In the genomic region with DNA sequence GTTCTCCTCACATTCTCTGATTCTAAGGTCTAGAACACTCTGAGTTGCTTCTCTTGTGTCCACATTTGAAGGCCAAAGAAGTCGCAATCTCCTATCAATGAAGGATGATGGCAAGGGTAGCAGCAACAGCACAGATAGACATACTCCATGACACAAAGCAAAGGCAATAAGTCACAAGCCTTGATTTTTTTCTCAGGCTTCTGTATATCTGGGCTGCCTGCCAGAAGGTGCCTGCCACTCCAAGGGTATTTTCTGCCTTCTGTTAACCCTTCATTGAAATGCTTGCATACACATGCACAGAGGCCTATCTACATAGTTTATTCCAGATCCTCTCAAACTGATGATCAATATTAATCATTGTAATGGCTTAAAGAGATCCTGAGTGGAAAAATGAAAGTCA, we compare ENCODE assay signal across 19 mouse cellular contexts.
DNase-seq lines count a peak whose midpoint lies in the region; ATAC-seq and TF ChIP-seq lines count a peak whose summit lies in the region.
"Had no signal": no experiment of that assay in that cellular context is flagged by ENCODE, and none has a peak within 500 bp of the region (broad histone marks: within the 10 kb centered on the region; RNA-seq: fewer than 3 reads in every experiment).

No protein-coding gene starts in this region.

- no peaks in the 10 kb centered on the region for H3K9me3 ChIP-seq in forebrain, embryonic 14.5 days (replicated peaks; ENCODE audit: control insufficient read depth, low read length)
- H3K9me3 ChIP-seq in forebrain, postnatal 0 days (ENCODE audit: low read length), result no peaks in the 10 kb centered on the region
- H3K9me3 ChIP-seq: embryonic facial prominence, embryonic 13.5 days; G1E; heart, embryonic 12.5 days; hindbrain, embryonic 10.5 days; intestine, embryonic 15.5 days had no signal

- no peaks in the 10 kb centered on the region for H3K36me3 ChIP-seq in forebrain, embryonic 14.5 days (ENCODE audit: control insufficient read depth, insufficient read depth, low read length)
- H3K36me3 ChIP-seq in forebrain, postnatal 0 days (ENCODE audit: insufficient read depth), result no peaks in the 10 kb centered on the region
- H3K36me3 ChIP-seq: embryonic facial prominence, embryonic 13.5 days; G1E; heart, embryonic 12.5 days; hindbrain, embryonic 10.5 days; intestine, embryonic 15.5 days had no signal

- no peaks in the 10 kb centered on the region for H3K4me1 ChIP-seq in forebrain, embryonic 14.5 days (ENCODE audit: control insufficient read depth, insufficient read depth, low read length)
- no peaks in the 10 kb centered on the region for H3K4me1 ChIP-seq in forebrain, postnatal 0 days (ENCODE audit: insufficient read depth)
- H3K4me1 ChIP-seq: embryonic facial prominence, embryonic 13.5 days; heart, embryonic 12.5 days; hindbrain, embryonic 10.5 days; intestine, embryonic 15.5 days had no signal

- no peak overlapping the region for H3K4me2 ChIP-seq in forebrain, embryonic 14.5 days (ENCODE audit: low read length)
- H3K4me2 ChIP-seq in forebrain, postnatal 0 days (ENCODE audit: low read depth), result no peak overlapping the region
- H3K4me2 ChIP-seq: embryonic facial prominence, embryonic 13.5 days; heart, embryonic 12.5 days; intestine, embryonic 15.5 days had no signal

- no peaks in the 10 kb centered on the region for H3K27me3 ChIP-seq in forebrain, embryonic 14.5 days (replicated peaks; ENCODE audit: control insufficient read depth, insufficient read depth, low read length)
- no peaks in the 10 kb centered on the region for H3K27me3 ChIP-seq in forebrain, postnatal 0 days (ENCODE audit: insufficient read depth, low read length)
- H3K27me3 ChIP-seq: embryonic facial prominence, embryonic 13.5 days; heart, embryonic 12.5 days; intestine, embryonic 15.5 days had no signal

- peak; percentile 8 for DNase-seq in adrenal gland, postnatal 10 days
- no peak for DNase-seq in adrenal gland, postnatal 36 days
- DNase-seq in forebrain, embryonic 14.5 days (ENCODE audit: low spot score), result peak; percentile 57
- DNase-seq in forebrain, postnatal 0 days, result no peak
- peak; percentile 32 for DNase-seq in left cerebral cortex, postnatal 4 days
- no peak for DNase-seq in left cerebral cortex, postnatal 10 days (ENCODE audit: extremely low spot score in 1 of 2, low spot score in 2 of 2)
- peak; percentile 58 for DNase-seq in brain, embryonic 14.5 days (ENCODE audit: low read depth)
- DNase-seq: adrenal gland, adult 8-10 months; B cell, adult 2 months; cerebellum, adult 18-20 months; cerebellum, postnatal 36 days; gastrocnemius, adult 2 months; gastrocnemius, postnatal 25 days had no signal

- no peak overlapping the region for H3K4me3 ChIP-seq in forebrain, embryonic 14.5 days (ENCODE audit: low read depth, low read length)
- no peak overlapping the region for H3K4me3 ChIP-seq in forebrain, postnatal 0 days (ENCODE audit: low read depth, low read length)
- H3K4me3 ChIP-seq: embryonic facial prominence, embryonic 13.5 days; gastrocnemius, adult 2 months; heart, embryonic 12.5 days; hindbrain, embryonic 10.5 days; intestine, embryonic 15.5 days had no signal

- no peak for TF ChIP-seq CTCF in forebrain, postnatal 0 days (IDR thresholded peaks at IDR 0.05; ENCODE audit: low read depth)
- no peak for TF ChIP-seq CTCF in brain, embryonic 14.5 days (IDR thresholded peaks at IDR 0.05; ENCODE audit: borderline replicate concordance, extremely low read depth, insufficient read depth, insufficient read length)

- 90% methylated on average over 1 of the region's 1 CpGs for WGBS in forebrain, embryonic 14.5 days
- WGBS in forebrain, postnatal 0 days, result 76% methylated on average over 1 of the region's 1 CpGs

- no peak for TF ChIP-seq POLR2A in brain, embryonic 14.5 days (IDR thresholded peaks at IDR 0.05; ENCODE audit: borderline replicate concordance, extremely low read depth, insufficient read depth, insufficient read length, poor library complexity, severe bottlenecking)

- peak; percentile 52; the same call in 1 of the 2 replicates for ATAC-seq in forebrain, embryonic 14.5 days
- ATAC-seq in forebrain, postnatal 0 days, result no peak
- ATAC-seq: CD4-positive, CD25-positive, alpha-beta regulatory T cell, adult 4 months; intestine, embryonic 15.5 days had no signal

- no peak overlapping the region for H3K27ac ChIP-seq in forebrain, embryonic 14.5 days (ENCODE audit: low read depth, low read length)
- H3K27ac ChIP-seq in forebrain, postnatal 0 days (ENCODE audit: low read depth, low read length), result no peak overlapping the region
- H3K27ac ChIP-seq: embryonic facial prominence, embryonic 13.5 days; gastrocnemius, adult 2 months; hindbrain, embryonic 10.5 days; intestine, embryonic 15.5 days had no signal

- no peak overlapping the region for H3K9ac ChIP-seq in forebrain, embryonic 14.5 days (ENCODE audit: low read length)
- no peak overlapping the region for H3K9ac ChIP-seq in forebrain, postnatal 0 days
- H3K9ac ChIP-seq: embryonic facial prominence, embryonic 13.5 days; heart, embryonic 12.5 days; intestine, embryonic 15.5 days had no signal

- intact Hi-C loops in left cerebral cortex, postnatal 4 days (cut with DNase I), result no loop called here
- intact Hi-C loops in left cerebral cortex, postnatal 10 days (cut with DNase I), result no loop called here

Comparison
In these comparisons a context has a peak if more than half of its experiments do, and no peak if none do; other contexts are left out.
1. DNase-seq: peak in adrenal gland, postnatal 10 days (single experiment), forebrain, embryonic 14.5 days (single experiment), left cerebral cortex, postnatal 4 days (single experiment) and brain, embryonic 14.5 days (single experiment); none in adrenal gland, postnatal 36 days (0 of 2), forebrain, postnatal 0 days (single experiment) and left cerebral cortex, postnatal 10 days (0 of 2).